Mouse (Mus musculus) heart, adult 2 months (tissue): ENCODE results near the gene Lrrfip2.

Source experiments
- CTCF ChIP-seq: fragments of 200-600 bp; IDR thresholded peaks from 2 replicates; pipeline ENCODE4 v1.8.1; 2022; ENCODE audit warnings: antibody characterized with exemption, mild to moderate bottlenecking, moderate library complexity
- EP300 ChIP-seq: fragments of 200-500 bp; IDR thresholded peaks from 2 replicates; pipeline ENCODE4 v1.6.1; 2011; ENCODE audit warnings: low read depth, low read length, control low read depth; ENCODE audit not compliant: insufficient read depth
- POLR2A ChIP-seq: fragments of 200-500 bp; IDR thresholded peaks from 2 replicates; pipeline ENCODE4 v1.6.1; 2011; ENCODE audit warnings: mild to moderate bottlenecking, low read depth, low read length, control low read depth; ENCODE audit not compliant: insufficient read depth

DNA sequence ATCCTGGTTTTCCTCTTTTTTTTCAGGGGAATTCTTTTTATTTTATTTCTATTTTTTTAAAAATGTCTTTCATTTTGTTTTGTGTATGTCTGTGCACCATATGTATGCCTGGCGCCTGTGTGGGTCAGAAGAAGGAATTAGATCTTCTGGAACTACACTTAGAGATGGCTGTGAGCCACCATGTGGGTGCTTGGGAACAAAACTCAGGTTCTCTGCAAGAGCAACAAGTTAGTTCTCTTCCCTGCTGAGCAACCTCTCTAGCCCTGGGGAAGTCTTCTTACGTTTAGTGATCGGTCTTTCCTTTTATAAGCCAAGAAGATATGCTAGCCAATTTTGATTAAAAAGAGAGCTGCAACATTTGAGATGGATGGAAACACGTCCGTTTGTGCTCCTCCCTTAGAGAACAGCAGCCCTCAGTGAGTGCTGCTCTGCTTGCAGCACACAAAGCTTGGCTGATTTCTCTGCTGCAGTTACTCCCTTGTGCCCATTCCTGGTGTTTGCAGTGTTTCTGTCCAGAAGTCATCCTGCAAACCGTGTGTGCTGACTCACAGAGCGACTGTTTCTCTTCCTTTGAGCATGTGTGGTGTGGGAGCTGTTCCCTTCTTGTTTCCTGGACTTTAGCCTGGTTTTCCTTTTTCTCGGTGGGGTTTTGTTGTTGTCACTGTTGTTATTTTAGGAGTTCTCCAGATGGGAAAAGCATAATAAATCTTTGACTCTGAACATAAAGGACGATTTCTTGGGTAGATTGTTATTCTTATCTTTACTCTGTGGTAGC lies 87.4 kb downstream of the Lrrfip2 start:
- no peak for TF ChIP-seq EP300
- no peak for TF ChIP-seq POLR2A
- no peak for TF ChIP-seq CTCF
